Mouse (Mus musculus): ENCODE data around the gene Clmn. TPM values are rescaled to one million over a fixed set of nuclear protein-coding genes. Genes with fewer than 3 reads are reported as not detected.

Clmn gene
- polyA plus RNA-seq, 1 experiment from 2014 or later = 8.8 TPM

DNA sequence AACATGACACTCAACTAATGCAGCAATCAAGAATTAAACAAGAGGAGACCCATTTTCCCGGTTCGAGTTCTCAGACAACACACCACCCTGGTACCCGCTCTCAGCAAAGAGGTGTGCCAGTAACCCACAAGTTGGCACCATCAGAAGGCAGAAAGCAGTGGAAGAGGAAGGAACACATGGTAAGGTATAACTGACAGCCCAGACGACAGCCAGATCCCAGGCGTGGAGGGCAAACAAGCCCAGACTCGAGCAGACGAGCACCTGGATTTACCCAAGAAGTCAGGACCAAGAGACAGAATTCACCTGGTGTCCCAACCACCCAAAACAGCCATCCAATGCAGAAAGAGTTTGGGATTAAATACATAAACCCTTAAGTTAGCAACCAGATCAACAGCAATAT is 11.5 kb downstream of the Clmn start:
- no peaks in the 10 kb centered on the region for H3K27me3 ChIP-seq (replicated peaks; ENCODE audit: control insufficient read depth, insufficient read depth, low read length)
- 0 out of 2 replicates have a peak, but pooled peaks cover 2% of the 10 kb centered on the region for H3K4me1 ChIP-seq (replicated peaks; ENCODE audit: control insufficient read depth, insufficient read depth, low read length)
- no peak for TF ChIP-seq CTCF (IDR thresholded peaks at IDR 0.05; ENCODE audit: low read depth)
- ATAC-seq = no peak
- H3K36me3 ChIP-seq (ENCODE audit: control insufficient read depth, insufficient read depth) = peaks cover 4% of the 10 kb centered on the region; the same call in 1 of the 2 replicates
- no peak overlapping the region for H3K9ac ChIP-seq (ENCODE audit: low read depth, low read length)
- 82% methylated on average over 7 of the region's 7 CpGs for WGBS
- no peak overlapping the region for H3K27ac ChIP-seq (ENCODE audit: low read depth, low read length)
- no peaks in the 10 kb centered on the region for H3K9me3 ChIP-seq (ENCODE audit: control insufficient read depth)
- H3K4me2 ChIP-seq (replicated peaks; ENCODE audit: low read depth) = no peak overlapping the region
- no peak overlapping the region for H3K4me3 ChIP-seq (ENCODE audit: low read depth, low read length)

DNA sequence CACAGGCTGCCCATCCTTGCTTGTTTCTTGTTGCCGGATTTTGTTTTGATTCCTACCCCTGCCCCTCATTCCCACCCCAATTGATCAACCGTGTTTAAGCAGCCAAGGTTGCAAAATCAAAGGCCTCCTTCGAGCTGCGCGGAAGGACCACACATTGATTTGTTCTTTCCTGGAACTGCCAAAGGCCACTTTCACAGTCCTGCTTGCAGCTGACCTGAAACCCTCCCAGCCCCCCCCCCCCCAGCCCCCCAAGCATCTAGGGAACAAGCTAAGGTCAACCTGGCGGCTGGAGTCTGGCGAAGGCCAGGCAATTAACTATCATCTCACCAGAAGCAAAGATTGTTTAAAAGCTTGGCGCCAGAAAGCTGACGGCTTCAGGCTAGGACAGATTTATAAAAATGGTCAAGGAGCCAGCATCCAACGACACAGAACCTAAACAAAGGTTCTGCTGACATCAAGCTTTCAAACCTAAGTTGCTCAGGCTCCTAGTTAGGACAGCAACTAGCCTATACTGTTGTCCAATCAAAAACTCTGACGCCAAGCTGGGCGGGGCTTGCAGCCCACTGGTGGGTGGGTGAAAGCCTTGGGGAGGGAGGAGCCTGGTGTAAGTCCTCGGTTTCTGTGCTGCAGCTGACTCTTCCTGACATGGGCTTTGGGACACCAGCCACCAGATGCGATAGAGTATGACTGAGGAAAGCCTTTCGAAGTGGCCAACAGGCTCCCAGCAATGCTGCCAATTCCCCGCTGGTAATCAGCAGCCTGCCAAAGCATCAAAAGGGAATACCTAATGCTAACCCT is 13.0 kb downstream of the Clmn start:
- peak overlapping the region; percentile 43; the same call in 1 of the 2 replicates for H3K27ac ChIP-seq (ENCODE audit: low read depth, low read length)
- 30% methylated on average over 16 of the region's 16 CpGs for WGBS
- H3K4me3 ChIP-seq (ENCODE audit: low read depth, low read length) = no peak overlapping the region
- H3K9me3 ChIP-seq (ENCODE audit: control insufficient read depth) = no peaks in the 10 kb centered on the region
- H3K9ac ChIP-seq (ENCODE audit: low read depth, low read length) = no peak overlapping the region
- H3K36me3 ChIP-seq (ENCODE audit: control insufficient read depth, insufficient read depth) = peaks cover 4% of the 10 kb centered on the region; the same call in 1 of the 2 replicates
- no peak for ATAC-seq
- H3K4me2 ChIP-seq (replicated peaks; ENCODE audit: low read depth) = peak overlapping the region; percentile 32; the same call in 1 of the 2 replicates
- H3K4me1 ChIP-seq (replicated peaks; ENCODE audit: control insufficient read depth, insufficient read depth, low read length) = 0 out of 2 replicates have a peak, but pooled peaks cover 2% of the 10 kb centered on the region
- H3K27me3 ChIP-seq (replicated peaks; ENCODE audit: control insufficient read depth, insufficient read depth, low read length) = no peaks in the 10 kb centered on the region
- no peak for TF ChIP-seq CTCF (IDR thresholded peaks at IDR 0.05; ENCODE audit: low read depth)

DNA sequence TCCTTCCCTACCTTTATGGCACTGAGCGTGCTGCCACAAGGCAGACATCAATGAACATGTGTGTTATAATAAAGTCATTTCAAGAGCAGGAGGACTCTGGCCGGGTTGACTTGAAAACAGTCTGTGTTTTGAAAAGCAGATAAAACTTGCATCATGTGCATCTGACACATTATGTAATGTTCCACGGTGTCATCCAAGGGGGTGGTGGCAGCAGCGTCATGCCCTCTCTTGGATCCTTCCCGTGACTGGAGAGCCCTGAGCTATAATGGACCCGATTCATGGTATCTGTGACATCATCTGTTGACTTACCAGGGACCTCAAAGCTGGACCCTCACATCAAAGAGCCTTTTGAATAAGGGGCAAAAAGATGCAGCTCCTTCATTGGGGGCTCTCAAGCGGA is 14.8 kb downstream of the Clmn start:
- 58% methylated on average over 7 of the region's 7 CpGs for WGBS
- TF ChIP-seq CTCF (IDR thresholded peaks at IDR 0.05; ENCODE audit: low read depth) = no peak
- Histone ChIP-seq H3K27me3 (replicated peaks; ENCODE audit: control insufficient read depth, insufficient read depth, low read length) (no peaks in the 10 kb centered on the region), H3K4me1 (replicated peaks; ENCODE audit: control insufficient read depth, insufficient read depth, low read length) (peaks cover 2% of the 10 kb centered on the region; the same call in 1 of the 2 replicates), H3K4me2 (replicated peaks; ENCODE audit: low read depth) (no peak overlapping the region), H3K9me3 (ENCODE audit: control insufficient read depth) (no peaks in the 10 kb centered on the region), H3K9ac (ENCODE audit: low read depth, low read length) (no peak overlapping the region), H3K4me3 (ENCODE audit: low read depth, low read length) (no peak overlapping the region), H3K27ac (ENCODE audit: low read depth, low read length) (peak overlapping the region; percentile 71), H3K36me3 (ENCODE audit: control insufficient read depth, insufficient read depth) (no peaks in the 10 kb centered on the region; the same call in 1 of the 2 replicates)
- ATAC-seq = peak; percentile 61

DNA sequence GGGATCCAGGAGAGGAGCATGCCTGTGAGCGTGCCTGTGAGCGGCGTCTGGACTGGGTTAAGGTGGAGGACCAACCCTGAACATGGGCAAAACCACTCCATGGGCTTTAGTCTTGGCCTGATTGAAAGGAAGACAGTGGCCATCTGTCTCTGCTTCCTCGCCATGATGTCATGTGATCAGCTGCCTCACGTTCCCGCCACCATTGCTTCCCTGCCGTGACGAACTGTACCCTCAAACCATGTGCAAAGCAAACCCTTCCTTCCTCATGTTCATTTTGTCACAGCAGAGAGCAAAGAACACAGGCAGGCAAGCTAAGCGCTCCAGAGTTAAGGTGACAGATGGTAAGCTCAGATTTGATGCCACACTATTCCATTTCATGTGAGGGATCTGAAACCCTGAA is 16.2 kb downstream of the Clmn start:
- WGBS = 90% methylated on average over 9 of the region's 9 CpGs
- no peak overlapping the region for H3K9ac ChIP-seq (ENCODE audit: low read depth, low read length)
- no peak overlapping the region for H3K27ac ChIP-seq (ENCODE audit: low read depth, low read length)
- peaks cover 9% of the 10 kb centered on the region; the same call in 1 of the 2 replicates for H3K4me1 ChIP-seq (replicated peaks; ENCODE audit: control insufficient read depth, insufficient read depth, low read length)
- no peaks in the 10 kb centered on the region for H3K9me3 ChIP-seq (ENCODE audit: control insufficient read depth)
- no peak for TF ChIP-seq CTCF (IDR thresholded peaks at IDR 0.05; ENCODE audit: low read depth)
- ATAC-seq = no peak
- H3K4me2 ChIP-seq (replicated peaks; ENCODE audit: low read depth) = no peak overlapping the region
- no peaks in the 10 kb centered on the region; the same call in 1 of the 2 replicates for H3K36me3 ChIP-seq (ENCODE audit: control insufficient read depth, insufficient read depth)
- no peak overlapping the region for H3K4me3 ChIP-seq (ENCODE audit: low read depth, low read length)
- no peaks in the 10 kb centered on the region for H3K27me3 ChIP-seq (replicated peaks; ENCODE audit: control insufficient read depth, insufficient read depth, low read length)

DNA sequence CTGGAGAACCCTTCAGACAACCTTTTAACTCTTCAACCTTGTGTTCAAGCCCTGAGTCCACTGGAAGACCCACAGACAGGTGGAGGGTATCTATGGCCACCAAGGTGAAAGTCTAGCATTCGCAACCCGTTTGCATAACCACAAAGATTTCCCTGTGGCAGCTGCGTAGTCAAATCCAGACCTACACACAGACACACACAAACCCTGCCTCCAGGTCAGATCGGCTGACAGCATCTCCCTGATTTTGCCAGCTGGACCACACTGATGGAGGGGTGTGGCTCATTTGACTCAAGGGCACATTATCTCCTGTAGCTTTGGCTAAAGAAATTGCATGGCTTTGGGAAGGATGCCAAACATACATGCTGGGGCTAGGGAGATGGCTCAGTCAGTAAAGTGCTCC is 17.6 kb downstream of the Clmn start:
- H3K4me2 ChIP-seq (replicated peaks; ENCODE audit: low read depth) = no peak overlapping the region
- no peaks in the 10 kb centered on the region for H3K9me3 ChIP-seq (ENCODE audit: control insufficient read depth)
- H3K27ac ChIP-seq (ENCODE audit: low read depth, low read length) = no peak overlapping the region
- H3K9ac ChIP-seq (ENCODE audit: low read depth, low read length) = no peak overlapping the region
- H3K27me3 ChIP-seq (replicated peaks; ENCODE audit: control insufficient read depth, insufficient read depth, low read length) = no peaks in the 10 kb centered on the region
- 74% methylated on average over 4 of the region's 4 CpGs for WGBS
- TF ChIP-seq CTCF (IDR thresholded peaks at IDR 0.05; ENCODE audit: low read depth) = no peak
- no peak overlapping the region for H3K4me3 ChIP-seq (ENCODE audit: low read depth, low read length)
- no peaks in the 10 kb centered on the region; the same call in 1 of the 2 replicates for H3K36me3 ChIP-seq (ENCODE audit: control insufficient read depth, insufficient read depth)
- no peak for ATAC-seq
- peaks cover 9% of the 10 kb centered on the region; the same call in 1 of the 2 replicates for H3K4me1 ChIP-seq (replicated peaks; ENCODE audit: control insufficient read depth, insufficient read depth, low read length)

DNA sequence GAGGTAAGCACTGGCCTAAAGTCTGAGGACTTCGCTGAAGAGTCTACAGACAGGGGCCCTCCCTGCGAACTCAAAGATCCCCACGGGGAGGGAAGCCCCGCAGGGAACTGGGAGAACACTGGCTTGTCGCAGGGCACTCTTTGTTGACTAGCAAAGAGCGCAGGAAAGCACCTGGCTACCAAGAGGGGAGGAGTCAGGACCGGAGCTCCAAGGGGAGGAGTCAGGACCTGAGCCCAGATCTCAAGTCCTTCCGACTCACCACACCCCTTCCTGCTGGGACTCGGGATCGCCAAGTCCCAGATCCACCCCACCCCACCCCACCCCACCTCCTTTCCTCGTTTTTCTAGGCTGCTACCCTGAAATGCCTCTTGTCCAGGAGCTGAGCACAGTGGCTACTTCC is 19.2 kb downstream of the Clmn start:
- WGBS = 3% methylated on average over 11 of the region's 11 CpGs
- Histone ChIP-seq H3K27me3 (replicated peaks; ENCODE audit: control insufficient read depth, insufficient read depth, low read length) (no peaks in the 10 kb centered on the region), H3K27ac (ENCODE audit: low read depth, low read length) (peak overlapping the region; percentile 77), H3K4me3 (ENCODE audit: low read depth, low read length) (peak overlapping the region; percentile 14), H3K9me3 (ENCODE audit: control insufficient read depth) (no peaks in the 10 kb centered on the region), H3K4me1 (replicated peaks; ENCODE audit: control insufficient read depth, insufficient read depth, low read length) (peaks cover 12% of the 10 kb centered on the region; the same call in 1 of the 2 replicates), H3K4me2 (replicated peaks; ENCODE audit: low read depth) (peak overlapping the region; percentile 65), H3K9ac (ENCODE audit: low read depth, low read length) (peak overlapping the region; percentile 27; the same call in 1 of the 2 replicates), H3K36me3 (ENCODE audit: control insufficient read depth, insufficient read depth) (no peaks in the 10 kb centered on the region; the same call in 1 of the 2 replicates)
- TF ChIP-seq CTCF (IDR thresholded peaks at IDR 0.05; ENCODE audit: low read depth) = no peak
- ATAC-seq = peak; percentile 78

Measured in intestine, postnatal 0 days (tissue).